In genomic region chr2:31180081-31180551, GRCm38 (mm10) we compare ENCODE assay signal across 17 mouse cellular contexts. TPM values are rescaled to one million over a fixed set of nuclear protein-coding genes. Genes with fewer than 3 reads are reported as not detected.
A peak's percentile ranks its signal among the peaks of the same experiment; 100 is the strongest.
DNase-seq lines count a peak whose midpoint lies in the region; ATAC-seq and TF ChIP-seq lines count a peak whose summit lies in the region.
"Had no signal": no experiment of that assay in that cellular context is flagged by ENCODE, and none has a peak within 500 bp of the region (broad histone marks: within the 10 kb centered on the region; RNA-seq: fewer than 3 reads in every experiment).

No protein-coding gene starts in this region.

- peak; percentile 34 for DNase-seq in kidney, adult 2 months
- DNase-seq in ovary, postnatal 36 days (ENCODE audit: low spot score), result peak; percentile 21
- no peak for DNase-seq in ovary, postnatal 10 days (ENCODE audit: low spot score)
- DNase-seq in adrenal gland, adult 8-10 months, result peak; percentile 63
- DNase-seq: cerebellum, adult 9-11 months; gastrocnemius, postnatal 10 days; heart, postnatal 4 days; lung, postnatal 14 days; spleen, adult 18-20 months had no signal

- H3K36me3 ChIP-seq in kidney, adult 2 months (ENCODE audit: control insufficient read depth, insufficient read depth, low read length), result peaks cover 2% of the 10 kb centered on the region; the same call in 1 of the 2 replicates
- peaks cover 97% of the 10 kb centered on the region for H3K36me3 ChIP-seq in kidney, embryonic 15.5 days
- peaks cover 68% of the 10 kb centered on the region for H3K36me3 ChIP-seq in small intestine, adult 2 months (ENCODE audit: control insufficient read depth, insufficient read depth, low read length)
- peaks cover 68% of the 10 kb centered on the region for H3K36me3 ChIP-seq in kidney, embryonic 14.5 days (ENCODE audit: control insufficient read depth, insufficient read depth, low read length)

- no peak overlapping the region for H3K4me2 ChIP-seq in kidney, embryonic 15.5 days
- H3K4me2 ChIP-seq in kidney, embryonic 14.5 days (replicated peaks; ENCODE audit: low read depth, low read length), result no peak overlapping the region
- H3K4me2 ChIP-seq: embryonic facial prominence, embryonic 13.5 days; limb, embryonic 15.5 days; midbrain, embryonic 11.5 days; neural tube, embryonic 13.5 days; stomach, embryonic 15.5 days had no signal

- no peak overlapping the region for H3K4me3 ChIP-seq in kidney, adult 2 months (ENCODE audit: insufficient read depth, low read depth, low read length)
- H3K4me3 ChIP-seq in kidney, embryonic 15.5 days (replicated peaks), result no peak overlapping the region
- H3K4me3 ChIP-seq in small intestine, adult 2 months (ENCODE audit: low read depth, low read length), result no peak overlapping the region
- H3K4me3 ChIP-seq in kidney, embryonic 14.5 days (ENCODE audit: low read length), result no peak overlapping the region
- H3K4me3 ChIP-seq: embryonic facial prominence, embryonic 13.5 days; limb, embryonic 15.5 days; neural tube, embryonic 13.5 days; stomach, embryonic 15.5 days had no signal

- H3K9ac ChIP-seq in kidney, embryonic 15.5 days, result no peak overlapping the region
- H3K9ac ChIP-seq in kidney, embryonic 14.5 days (ENCODE audit: low read depth, low read length), result no peak overlapping the region
- H3K9ac ChIP-seq: embryonic facial prominence, embryonic 13.5 days; limb, embryonic 15.5 days; neural tube, embryonic 13.5 days; stomach, embryonic 15.5 days had no signal

- no peak for ATAC-seq in kidney, embryonic 15.5 days (replicated peaks; ENCODE audit: low FRiP score)
- ATAC-seq in kidney, embryonic 14.5 days (ENCODE audit: low FRiP score, low TSS enrichment), result no peak

- no peak for TF ChIP-seq CTCF in kidney, adult 2 months (conservative IDR thresholded peaks at IDR 0.05; ENCODE audit: insufficient read depth, insufficient read length, low read depth, low read length)
- TF ChIP-seq CTCF in small intestine, adult 2 months (IDR thresholded peaks at IDR 0.05; ENCODE audit: extremely low read depth, insufficient read length, insufficient replicate concordance, low read depth, low read length), result no peak

- H3K27ac ChIP-seq in kidney, adult 2 months (ENCODE audit: insufficient read depth, low read depth, low read length), result no peak overlapping the region
- no peak overlapping the region for H3K27ac ChIP-seq in kidney, embryonic 15.5 days
- peak overlapping the region; percentile 6; the same call in 1 of the 2 replicates for H3K27ac ChIP-seq in small intestine, adult 2 months (ENCODE audit: insufficient read depth, low read depth, low read length)
- H3K27ac ChIP-seq in kidney, embryonic 14.5 days (ENCODE audit: low read depth, low read length), result no peak overlapping the region
- H3K27ac ChIP-seq: embryonic facial prominence, embryonic 13.5 days; limb, embryonic 15.5 days; neural tube, embryonic 13.5 days; stomach, embryonic 15.5 days had no signal

- no peak for TF ChIP-seq POLR2A in kidney, adult 2 months (IDR thresholded peaks at IDR 0.05; ENCODE audit: low read depth, low read length)
- TF ChIP-seq POLR2A in small intestine, adult 2 months (IDR thresholded peaks at IDR 0.05; ENCODE audit: low read depth, low read length), result no peak

- H3K9me3 ChIP-seq in kidney, embryonic 15.5 days (replicated peaks), result no peaks in the 10 kb centered on the region
- H3K9me3 ChIP-seq in kidney, embryonic 14.5 days (ENCODE audit: control insufficient read depth, low read length), result no peaks in the 10 kb centered on the region
- H3K9me3 ChIP-seq: embryonic facial prominence, embryonic 13.5 days; limb, embryonic 15.5 days; neural tube, embryonic 13.5 days; stomach, embryonic 15.5 days had no signal

- no peaks in the 10 kb centered on the region for H3K27me3 ChIP-seq in kidney, adult 2 months (replicated peaks; ENCODE audit: control insufficient read depth, insufficient read depth, low read length)
- no peaks in the 10 kb centered on the region for H3K27me3 ChIP-seq in kidney, embryonic 15.5 days
- no peaks in the 10 kb centered on the region for H3K27me3 ChIP-seq in small intestine, adult 2 months (ENCODE audit: control insufficient read depth, insufficient read depth, low read length)
- H3K27me3 ChIP-seq in kidney, embryonic 14.5 days (ENCODE audit: control insufficient read depth, insufficient read depth, low read length), result no peaks in the 10 kb centered on the region
- H3K27me3 ChIP-seq: embryonic facial prominence, embryonic 13.5 days; limb, embryonic 15.5 days; neural tube, embryonic 13.5 days; stomach, embryonic 15.5 days had no signal

- H3K4me1 ChIP-seq in kidney, adult 2 months (ENCODE audit: control insufficient read depth, insufficient read depth, low read length), result no peaks in the 10 kb centered on the region
- no peaks in the 10 kb centered on the region for H3K4me1 ChIP-seq in kidney, embryonic 15.5 days
- H3K4me1 ChIP-seq in small intestine, adult 2 months (ENCODE audit: control insufficient read depth, insufficient read depth, insufficient read length, low read length), result peaks cover 5% of the 10 kb centered on the region; the same call in 1 of the 2 replicates
- H3K4me1 ChIP-seq in kidney, embryonic 14.5 days (ENCODE audit: control insufficient read depth, insufficient read depth, low read length), result no peaks in the 10 kb centered on the region
- H3K4me1 ChIP-seq: embryonic facial prominence, embryonic 13.5 days; limb, embryonic 15.5 days; neural tube, embryonic 13.5 days; stomach, embryonic 15.5 days had no signal

- WGBS in kidney, adult 2 months, result 52% methylated on average over 7 of the region's 7 CpGs
- 58% methylated on average over 7 of the region's 7 CpGs for WGBS in kidney, embryonic 15.5 days
- 70% methylated on average over 7 of the region's 7 CpGs for WGBS in small intestine, adult 2 months
- WGBS in kidney, embryonic 14.5 days, result 48% methylated on average over 7 of the region's 7 CpGs

RNA-seq across cellular contexts. Expression of gene Gpr107, which starts 28.0 kb away (rescaled TPM):
- polyA plus RNA-seq in kidney, adult 2 months (2012; rRNA removed), result 22.2 and 22.8 TPM in 2 replicates
- 37.0 and 37.9 TPM in 2 replicates for polyA plus RNA-seq in kidney, embryonic 15.5 days (2015; fragmentation: Nextera tagmentation; extraction: Ambion mirVana)
- total RNA-seq in adrenal gland, adult 8-10 months (2022), result 10 to 100 TPM; 61.9 to 93.4 (median 75.7) TPM
- polyA plus RNA-seq in small intestine, adult 2 months (2012; rRNA removed), result 14.8 and 30.5 TPM in 2 replicates
- polyA plus RNA-seq in kidney, embryonic 14.5 days (2014; fragmentation: Nextera tagmentation; extraction: Ambion mirVana), result 26.6 and 27.5 TPM in 2 replicates

RNA-seq across cellular contexts. Expression of gene Fnbp1, which starts 38.3 kb away (rescaled TPM):
- polyA plus RNA-seq in kidney, adult 2 months (2012; rRNA removed), result 21.1 and 23.9 TPM in 2 replicates
- 19.1 and 22.4 TPM in 2 replicates for polyA plus RNA-seq in kidney, embryonic 15.5 days (2015; fragmentation: Nextera tagmentation; extraction: Ambion mirVana)
- total RNA-seq in adrenal gland, adult 8-10 months (2022), result 10 to 100 TPM; 45.9 to 89.0 (median 70.6) TPM
- 20.3 and 28.6 TPM in 2 replicates for polyA plus RNA-seq in small intestine, adult 2 months (2012; rRNA removed)
- polyA plus RNA-seq in kidney, embryonic 14.5 days (2014; fragmentation: Nextera tagmentation; extraction: Ambion mirVana), result 12.2 and 24.1 TPM in 2 replicates
